Mouse (Mus musculus): ENCODE data around the gene Myb. TPM values are rescaled to one million over a fixed set of nuclear protein-coding genes. Genes with fewer than 3 reads are reported as not detected.

The Myb gene
- polyA plus RNA-seq, 1 experiment = 82.4 TPM

DNA sequence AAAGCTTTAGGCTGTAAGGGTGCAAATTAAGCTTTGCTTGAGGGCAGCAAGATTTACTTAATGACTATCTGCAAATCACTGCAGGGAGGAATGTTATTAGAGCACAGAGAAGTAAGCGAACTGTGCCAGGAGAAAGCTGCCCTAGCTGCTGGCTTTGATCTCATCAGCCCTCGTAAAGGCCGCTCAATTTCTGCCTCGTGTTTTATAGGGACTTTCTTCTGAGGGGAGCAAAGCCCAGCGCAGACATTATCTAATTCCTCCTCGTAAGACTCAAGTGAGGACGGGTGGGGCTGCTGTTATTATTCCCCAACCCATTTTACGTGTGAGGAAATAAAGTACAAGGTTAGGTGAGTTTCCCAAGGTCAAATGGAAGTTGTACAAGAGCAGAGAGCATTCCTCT, 34.8 kb upstream of the Myb start:
- 51% methylated on average over 8 of the region's 8 CpGs for WGBS

DNA sequence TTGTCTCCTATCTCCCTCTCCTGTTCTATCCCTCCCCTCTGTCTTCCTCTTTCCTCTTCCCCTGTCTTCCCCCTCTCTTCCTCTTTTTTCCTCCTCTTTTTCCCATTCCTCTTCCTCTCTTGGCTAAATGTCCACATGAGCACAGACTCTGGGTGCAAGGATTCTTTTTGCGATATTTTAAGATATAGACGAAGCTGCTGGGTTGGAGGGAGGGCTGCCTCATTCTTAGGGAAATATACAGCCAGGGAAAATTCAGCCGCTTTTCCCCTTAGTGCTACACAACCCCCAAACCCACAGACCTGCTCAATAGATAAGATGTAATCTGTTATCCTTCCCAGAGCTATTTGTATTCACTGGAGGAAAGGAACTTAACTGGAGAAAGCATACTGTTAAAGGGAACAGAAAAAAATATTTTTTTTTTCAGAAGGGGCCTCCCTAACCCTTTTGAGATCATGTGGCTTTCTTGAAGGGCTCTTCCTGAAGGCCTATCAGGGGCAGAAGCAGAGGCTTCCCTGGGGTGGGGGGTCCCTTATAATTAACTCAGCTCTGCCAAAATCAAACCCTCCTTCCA, 33.2 kb upstream of the Myb start:
- Histone ChIP-seq H3K4me1 (ENCODE audit: control insufficient read depth, insufficient read depth, low read length) (no peaks in the 10 kb centered on the region), H3K4me3 (ENCODE audit: insufficient read depth, low read depth, low read length) (no peak overlapping the region), H3K27ac (ENCODE audit: insufficient read depth, low read depth, low read length) (no peak overlapping the region)
- TF ChIP-seq CTCF (IDR thresholded peaks at IDR 0.05; ENCODE audit: insufficient read depth, low read depth, low read length) (no peak), POLR2A (IDR thresholded peaks at IDR 0.05; ENCODE audit: insufficient read depth, low read depth, low read length) (no peak)
- WGBS = 81% methylated on average over 3 of the region's 3 CpGs

More for the DNA sequence above, 34.8 kb upstream of the Myb start:
- H3K4me3 ChIP-seq (ENCODE audit: insufficient read depth, low read depth, low read length) = no peak overlapping the region
- H3K4me1 ChIP-seq (ENCODE audit: control insufficient read depth, insufficient read depth, low read length) = no peaks in the 10 kb centered on the region
- TF ChIP-seq POLR2A (IDR thresholded peaks at IDR 0.05; ENCODE audit: insufficient read depth, low read depth, low read length) (no peak), CTCF (IDR thresholded peaks at IDR 0.05; ENCODE audit: insufficient read depth, low read depth, low read length) (no peak)
- no peak overlapping the region for H3K27ac ChIP-seq (ENCODE audit: insufficient read depth, low read depth, low read length)

DNA sequence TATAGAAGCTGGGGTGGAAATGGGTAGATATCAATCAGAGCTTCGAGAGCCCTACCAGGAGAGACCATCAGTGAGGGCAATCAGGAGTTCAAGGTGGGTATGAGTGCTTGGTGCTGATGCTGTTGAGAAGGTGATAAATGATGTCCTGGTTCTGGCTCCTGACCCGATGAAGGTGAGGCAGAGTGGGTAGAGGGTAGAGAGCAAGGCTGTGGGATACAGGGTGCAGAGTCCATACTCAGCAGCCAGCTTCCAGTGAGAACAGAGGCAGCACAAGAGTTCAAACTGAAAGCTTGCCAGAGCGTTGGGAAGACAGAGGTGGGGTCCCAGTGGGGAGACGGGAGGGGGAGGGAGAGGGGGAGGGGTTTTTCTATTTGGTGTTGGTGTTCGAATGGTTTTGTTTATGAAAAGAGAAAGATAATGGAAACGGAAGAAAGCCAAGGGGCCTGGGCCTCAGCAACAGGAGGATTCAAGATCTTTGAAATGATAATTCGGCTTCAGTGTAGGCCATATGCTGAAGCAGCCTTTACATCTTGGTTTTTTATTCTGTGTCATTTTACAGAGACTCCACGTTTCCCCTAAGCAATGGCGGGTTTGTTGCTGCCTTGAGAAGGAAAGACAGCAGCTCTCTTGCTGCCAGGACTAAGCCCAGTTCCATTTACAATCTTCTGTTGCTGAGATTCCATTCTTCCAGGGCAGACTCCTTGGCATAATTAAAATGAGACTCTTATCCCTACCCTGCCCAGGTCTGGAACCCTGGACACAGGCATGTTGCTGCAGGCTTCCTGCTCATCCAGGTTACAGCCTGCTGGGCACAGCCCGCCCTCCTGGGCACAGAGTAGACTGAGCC, 32.5 kb upstream of the Myb start:
- Histone ChIP-seq H3K27ac (ENCODE audit: insufficient read depth, low read depth, low read length) (no peak overlapping the region), H3K4me1 (ENCODE audit: control insufficient read depth, insufficient read depth, low read length) (no peaks in the 10 kb centered on the region), H3K4me3 (ENCODE audit: insufficient read depth, low read depth, low read length) (no peak overlapping the region)
- TF ChIP-seq CTCF (IDR thresholded peaks at IDR 0.05; ENCODE audit: insufficient read depth, low read depth, low read length) = no peak
- TF ChIP-seq POLR2A (IDR thresholded peaks at IDR 0.05; ENCODE audit: insufficient read depth, low read depth, low read length) = no peak
- 67% methylated on average over 10 of the region's 10 CpGs for WGBS

DNA sequence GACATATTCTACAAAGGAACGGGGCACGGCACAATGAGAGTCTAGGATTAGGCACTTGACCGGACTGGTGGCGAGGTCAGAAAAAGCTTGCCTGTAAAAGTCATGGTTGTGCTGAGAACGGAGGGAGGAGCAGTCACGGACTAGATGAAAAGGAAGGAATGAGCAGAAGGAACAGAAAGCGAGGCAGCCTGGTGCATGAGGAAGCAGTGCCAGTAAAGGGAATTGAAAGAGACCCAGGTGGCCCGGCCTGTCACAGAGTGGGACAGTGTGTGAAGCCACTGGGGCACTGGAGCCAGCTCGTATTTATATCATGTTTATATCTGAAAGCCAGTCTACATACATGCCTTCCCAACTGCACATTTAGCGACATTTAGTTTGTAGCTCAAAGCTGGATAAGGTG, 31.7 kb upstream of the Myb start:
- 92% methylated on average over 10 of the region's 10 CpGs for WGBS
- no peak for TF ChIP-seq POLR2A (IDR thresholded peaks at IDR 0.05; ENCODE audit: insufficient read depth, low read depth, low read length)
- TF ChIP-seq CTCF (IDR thresholded peaks at IDR 0.05; ENCODE audit: insufficient read depth, low read depth, low read length) = no peak
- Histone ChIP-seq H3K4me1 (ENCODE audit: control insufficient read depth, insufficient read depth, low read length) (no peaks in the 10 kb centered on the region), H3K4me3 (ENCODE audit: insufficient read depth, low read depth, low read length) (no peak overlapping the region), H3K27ac (ENCODE audit: insufficient read depth, low read depth, low read length) (no peak overlapping the region)

DNA sequence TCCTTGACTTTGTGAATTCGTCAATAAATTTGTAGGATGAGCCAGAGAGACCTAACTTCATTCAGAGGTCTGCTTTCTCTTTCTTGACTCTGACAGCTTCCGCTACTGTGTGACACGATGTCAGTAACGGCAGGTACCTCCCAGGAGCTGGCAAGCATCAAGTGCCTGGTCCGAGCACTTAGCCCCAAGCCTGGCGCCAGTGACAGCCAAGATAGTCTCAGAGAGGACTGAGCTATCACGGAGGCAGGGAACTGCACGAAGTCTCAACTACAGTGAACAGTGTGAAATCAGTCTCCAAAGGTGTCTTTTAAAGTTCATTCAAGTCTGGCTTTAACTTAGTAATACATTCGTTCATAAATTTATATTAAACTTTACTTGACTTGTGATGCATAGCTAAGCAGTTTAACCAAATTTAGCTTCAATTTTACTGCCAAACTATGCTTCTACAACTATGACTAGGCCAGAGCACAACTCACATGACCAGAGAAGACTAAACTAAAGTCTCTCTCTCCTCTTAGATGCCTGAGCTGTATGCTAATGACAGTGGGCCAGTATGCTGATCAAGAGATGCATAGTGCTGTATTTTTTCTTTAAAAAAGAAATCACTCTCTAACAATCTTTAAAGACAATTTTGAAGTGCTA, 29.1 kb upstream of the Myb start:
- no peak overlapping the region for H3K4me3 ChIP-seq (ENCODE audit: insufficient read depth, low read depth, low read length)
- TF ChIP-seq POLR2A (IDR thresholded peaks at IDR 0.05; ENCODE audit: insufficient read depth, low read depth, low read length) (no peak), CTCF (IDR thresholded peaks at IDR 0.05; ENCODE audit: insufficient read depth, low read depth, low read length) (no peak)
- no peak overlapping the region for H3K27ac ChIP-seq (ENCODE audit: insufficient read depth, low read depth, low read length)
- 85% methylated on average over 9 of the region's 9 CpGs for WGBS
- no peaks in the 10 kb centered on the region for H3K4me1 ChIP-seq (ENCODE audit: control insufficient read depth, insufficient read depth, low read length)

DNA sequence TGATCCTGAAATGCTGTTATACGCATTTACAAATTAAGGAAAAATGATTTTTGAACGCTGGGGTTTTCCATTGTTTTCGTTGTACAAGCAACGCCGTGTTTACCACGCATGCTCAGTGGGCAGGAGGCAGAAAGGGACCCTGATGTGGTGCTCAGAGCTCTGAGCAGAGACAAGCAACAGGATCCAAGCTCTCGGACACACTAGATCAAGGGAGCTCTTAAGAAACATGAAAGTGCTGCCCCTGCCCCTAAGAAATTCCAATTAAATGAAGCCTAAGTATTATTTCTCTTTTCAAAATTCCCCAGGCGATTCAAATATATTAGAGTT, 28.5 kb upstream of the Myb start:
- Histone ChIP-seq H3K27ac (ENCODE audit: insufficient read depth, low read depth, low read length) (no peak overlapping the region), H3K4me3 (ENCODE audit: insufficient read depth, low read depth, low read length) (peak overlapping the region; percentile 24), H3K4me1 (ENCODE audit: control insufficient read depth, insufficient read depth, low read length) (no peaks in the 10 kb centered on the region)
- 18% methylated on average over 8 of the region's 8 CpGs for WGBS
- no peak for TF ChIP-seq CTCF (IDR thresholded peaks at IDR 0.05; ENCODE audit: insufficient read depth, low read depth, low read length)
- TF ChIP-seq POLR2A (IDR thresholded peaks at IDR 0.05; ENCODE audit: insufficient read depth, low read depth, low read length) = no peak

DNA sequence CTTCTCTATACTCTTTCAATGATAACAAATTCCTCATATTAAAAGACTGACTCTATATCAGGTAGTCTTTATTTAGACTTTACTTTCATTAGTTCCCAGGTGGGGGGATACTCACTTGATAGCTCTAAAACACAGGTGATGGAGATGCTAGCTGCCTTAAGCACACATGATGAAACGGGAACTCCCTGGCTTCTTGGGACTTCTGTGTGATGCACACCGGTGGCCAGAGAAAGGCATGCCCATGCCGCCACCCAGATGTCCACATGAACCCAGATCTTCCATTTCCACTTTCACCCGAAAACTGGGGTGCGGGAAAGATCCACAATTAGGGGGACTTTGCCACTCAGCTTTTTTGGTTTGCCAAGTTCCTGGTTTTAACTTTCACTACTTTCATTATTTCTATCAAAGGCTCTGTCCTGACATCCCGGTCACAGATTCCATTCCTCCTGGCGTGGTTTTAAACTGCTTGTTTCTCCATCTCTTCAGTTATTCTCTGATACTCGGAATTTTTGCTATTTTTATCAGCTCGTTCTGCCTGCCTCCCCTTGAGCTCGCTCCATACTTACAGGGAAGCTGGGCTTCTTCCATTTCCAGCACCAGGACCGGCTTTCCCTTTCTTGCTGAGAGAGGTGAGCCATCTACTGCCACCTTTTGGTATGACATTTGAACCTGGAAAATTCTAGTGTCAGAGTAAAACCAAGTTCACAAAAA, 27.9 kb upstream of the Myb start:
- no peaks in the 10 kb centered on the region for H3K4me1 ChIP-seq (ENCODE audit: control insufficient read depth, insufficient read depth, low read length)
- TF ChIP-seq POLR2A (IDR thresholded peaks at IDR 0.05; ENCODE audit: insufficient read depth, low read depth, low read length) (no peak), CTCF (IDR thresholded peaks at IDR 0.05; ENCODE audit: insufficient read depth, low read depth, low read length) (no peak)
- WGBS = 19% methylated on average over 11 of the region's 11 CpGs
- no peak overlapping the region for H3K27ac ChIP-seq (ENCODE audit: insufficient read depth, low read depth, low read length)
- H3K4me3 ChIP-seq (ENCODE audit: insufficient read depth, low read depth, low read length) = peak overlapping the region; percentile 24; the same call in 1 of the 2 replicates

DNA sequence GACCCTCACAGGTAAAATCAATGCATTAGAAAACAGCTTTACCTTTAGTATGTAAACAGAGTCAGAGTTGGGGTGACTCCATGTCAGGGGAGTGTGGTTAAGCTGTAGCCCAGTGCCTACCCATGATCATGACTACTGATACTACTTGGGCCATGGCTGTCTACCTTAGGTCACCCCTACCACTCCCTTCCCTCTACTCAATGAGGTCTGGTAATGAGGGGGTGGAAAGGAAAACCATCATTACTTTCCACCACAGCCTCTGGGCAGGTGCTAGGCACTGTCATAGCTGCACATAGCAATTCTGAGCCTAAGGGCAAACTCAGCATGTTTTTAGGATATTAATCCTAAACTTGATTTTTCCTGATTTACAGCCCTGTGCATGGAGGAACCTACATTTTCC, 27.1 kb upstream of the Myb start:
- Histone ChIP-seq H3K4me1 (ENCODE audit: control insufficient read depth, insufficient read depth, low read length) (no peaks in the 10 kb centered on the region), H3K27ac (ENCODE audit: insufficient read depth, low read depth, low read length) (no peak overlapping the region), H3K4me3 (ENCODE audit: insufficient read depth, low read depth, low read length) (no peak overlapping the region)
- TF ChIP-seq POLR2A (IDR thresholded peaks at IDR 0.05; ENCODE audit: insufficient read depth, low read depth, low read length) = no peak
- TF ChIP-seq CTCF (IDR thresholded peaks at IDR 0.05; ENCODE audit: insufficient read depth, low read depth, low read length) = no peak

DNA sequence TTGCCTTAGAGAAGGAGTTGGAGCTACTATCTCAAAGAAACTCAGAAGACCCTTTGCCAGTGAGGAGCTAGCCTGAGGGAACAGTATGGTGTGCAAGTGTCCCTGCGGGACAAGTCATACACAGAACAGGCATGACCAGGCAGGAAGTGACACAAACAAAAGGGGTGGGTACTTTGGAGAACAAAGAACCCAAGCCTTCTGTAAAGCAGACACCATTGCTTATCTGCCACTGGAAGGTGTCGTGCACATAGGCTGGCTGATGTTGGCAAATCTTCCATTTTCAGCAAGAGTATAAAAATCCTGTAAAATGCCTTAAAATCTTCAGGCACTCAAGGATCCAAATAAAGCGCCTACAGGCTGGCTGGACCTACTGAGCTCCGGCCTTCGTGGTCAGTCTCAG, 25.9 kb upstream of the Myb start:
- TF ChIP-seq POLR2A (IDR thresholded peaks at IDR 0.05; ENCODE audit: insufficient read depth, low read depth, low read length) (no peak), CTCF (IDR thresholded peaks at IDR 0.05; ENCODE audit: insufficient read depth, low read depth, low read length) (no peak)
- Histone ChIP-seq H3K27ac (ENCODE audit: insufficient read depth, low read depth, low read length) (no peak overlapping the region), H3K4me3 (ENCODE audit: insufficient read depth, low read depth, low read length) (no peak overlapping the region), H3K4me1 (ENCODE audit: control insufficient read depth, insufficient read depth, low read length) (no peaks in the 10 kb centered on the region)
- 93% methylated on average over 5 of the region's 5 CpGs for WGBS

All from olfactory bulb, adult 2 months (tissue).